Mouse (Mus musculus) liver, adult (tissue): Measurements from ENCODE around the gene Lrrc4c.

Experiments
- GATA4 ChIP-seq: IDR thresholded peaks from 2 replicates; pipeline ENCODE4 v1.6.1; 2014; ENCODE audit warnings: mild to moderate bottlenecking, low read length; ENCODE audit not compliant: insufficient replicate concordance

Lrrc4c gene

DNA sequence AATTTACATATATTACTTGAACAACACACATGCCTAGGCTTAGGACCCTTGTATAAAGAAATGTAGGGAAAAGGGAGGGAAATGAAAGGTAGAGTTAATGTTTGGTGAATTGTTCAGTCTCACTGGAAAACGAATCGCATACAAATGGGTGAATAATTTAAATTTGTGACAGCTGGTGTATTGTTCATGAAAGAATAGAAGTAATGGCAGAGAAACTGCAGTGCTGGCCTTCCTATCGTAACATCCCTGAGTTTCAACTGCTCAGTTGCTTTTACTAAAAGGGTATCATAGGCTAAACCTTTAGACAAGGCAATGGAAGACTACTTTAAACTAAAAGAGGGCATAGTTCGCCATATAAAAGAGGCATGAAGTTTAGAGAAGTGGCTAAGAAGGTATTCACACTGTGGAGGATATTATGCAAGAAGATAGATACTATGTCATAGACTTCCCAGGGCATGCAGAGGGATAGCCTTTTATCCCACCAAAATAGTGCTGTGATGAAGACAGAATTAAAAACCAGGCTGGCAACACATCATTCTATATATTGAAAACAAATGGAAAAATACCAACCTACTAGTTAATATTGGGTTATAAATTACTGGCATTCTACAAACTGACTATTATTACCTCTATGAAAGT lies 879.1 kb downstream of the Lrrc4c start:
- TF ChIP-seq GATA4: no peak

GRCm38 (mm10) chr2:97232966-97233365 lies 915.0 kb downstream of the Lrrc4c start:
- TF ChIP-seq GATA4: no peak

GRCm38 (mm10) chr2:97234074-97234473 lies 916.1 kb downstream of the Lrrc4c start:
- TF ChIP-seq GATA4: no peak

GRCm38 (mm10) chr2:97274651-97275050 lies 956.7 kb downstream of the Lrrc4c start:
- TF ChIP-seq GATA4: no peak

- no peak for TF ChIP-seq GATA4
Measured at GRCm38 (mm10) chr2:97284986-97285385, 967.0 kb downstream of the Lrrc4c start.

DNA sequence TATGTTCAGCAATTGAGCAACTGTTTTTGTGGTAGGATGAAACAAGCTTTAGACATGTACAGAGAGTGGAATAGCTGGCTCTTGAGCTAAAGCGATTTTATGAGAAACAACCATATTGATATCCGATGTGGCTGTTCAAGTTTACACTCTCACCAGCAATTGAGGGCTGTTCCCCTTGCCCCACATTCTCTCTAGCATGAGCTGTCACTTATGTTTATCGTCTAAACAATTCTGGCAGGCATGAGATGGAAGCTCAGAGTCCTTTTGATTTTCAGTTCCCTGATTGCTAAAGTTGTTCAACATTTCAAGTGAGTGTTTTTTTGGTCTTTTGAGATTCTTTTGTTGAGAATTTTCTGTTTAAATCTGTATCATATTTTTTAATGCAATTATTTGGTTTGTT lies 976.2 kb downstream of the Lrrc4c start:
- TF ChIP-seq GATA4: no peak

- no peak for TF ChIP-seq GATA4
Measured at GRCm38 (mm10) chr2:97299704-97300103, 981.7 kb downstream of the Lrrc4c start.

DNA sequence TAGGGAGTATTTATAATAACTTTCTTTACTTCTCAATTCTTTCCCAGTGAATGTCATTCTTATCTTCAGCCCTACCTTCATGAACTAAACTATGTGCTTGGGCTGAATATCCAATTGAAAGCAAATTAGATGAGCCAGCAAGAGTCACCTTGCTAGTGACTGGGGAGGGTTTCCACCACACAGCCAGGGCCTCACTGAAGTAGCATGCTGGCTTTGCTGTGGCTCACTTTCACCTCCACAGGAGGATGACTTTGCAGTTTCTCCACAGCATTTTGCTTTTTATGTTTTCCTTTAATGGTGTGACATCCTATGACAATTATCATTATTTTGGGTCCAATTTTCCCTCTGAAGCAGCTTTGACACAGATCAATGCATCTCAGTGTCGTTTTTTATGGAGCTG lies 1000.0 kb downstream of the Lrrc4c start:
- TF ChIP-seq GATA4: no peak

DNA sequence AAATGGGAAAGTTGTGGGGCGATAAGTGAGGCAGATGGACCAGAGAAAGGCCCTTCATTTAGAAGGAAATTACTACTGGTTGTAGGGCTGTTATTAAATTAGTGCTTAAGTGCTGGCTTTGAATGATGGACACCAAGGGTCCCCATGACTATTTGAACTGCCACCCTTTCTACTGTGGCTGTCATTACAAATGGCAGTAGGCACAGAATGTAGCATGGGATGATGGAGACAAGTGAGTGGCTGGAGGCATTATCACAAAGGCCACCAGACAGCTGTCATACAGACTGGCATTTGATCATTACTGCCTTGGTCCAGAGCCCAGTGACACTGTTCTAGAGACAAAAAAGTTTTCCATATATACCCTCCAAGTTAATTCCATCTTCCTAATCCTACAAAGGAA lies 1000.6 kb downstream of the Lrrc4c start:
- TF ChIP-seq GATA4: no peak

DNA sequence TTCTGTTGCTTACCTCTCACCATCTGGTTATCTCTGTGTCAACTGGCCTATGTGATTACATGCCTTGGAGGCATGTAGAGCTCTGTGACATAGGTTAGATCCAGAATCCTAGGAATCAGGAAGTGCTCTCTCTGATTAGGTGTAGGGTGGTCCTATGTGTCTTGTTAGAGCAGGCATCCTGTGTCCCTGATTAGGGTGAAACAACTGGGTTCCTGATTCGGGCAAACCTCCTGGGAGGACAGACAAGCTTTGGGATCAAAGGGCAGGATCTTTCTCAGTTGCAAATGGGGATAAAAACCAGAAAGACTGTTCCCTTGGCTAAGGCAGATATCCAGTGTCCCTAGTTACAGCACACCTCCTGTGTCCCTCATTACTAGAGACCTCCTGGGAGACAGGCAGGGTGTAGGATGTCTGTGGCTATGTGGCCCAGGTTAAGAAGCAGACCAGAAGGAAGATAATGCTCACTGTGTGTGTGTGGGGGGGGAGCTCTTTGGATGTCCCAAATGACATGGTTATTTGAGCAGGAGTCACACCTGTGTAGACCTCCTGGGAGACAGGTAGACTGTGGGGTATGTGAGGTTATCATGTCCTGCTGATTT lies 1014.2 kb downstream of the Lrrc4c start:
- no peak for TF ChIP-seq GATA4

DNA sequence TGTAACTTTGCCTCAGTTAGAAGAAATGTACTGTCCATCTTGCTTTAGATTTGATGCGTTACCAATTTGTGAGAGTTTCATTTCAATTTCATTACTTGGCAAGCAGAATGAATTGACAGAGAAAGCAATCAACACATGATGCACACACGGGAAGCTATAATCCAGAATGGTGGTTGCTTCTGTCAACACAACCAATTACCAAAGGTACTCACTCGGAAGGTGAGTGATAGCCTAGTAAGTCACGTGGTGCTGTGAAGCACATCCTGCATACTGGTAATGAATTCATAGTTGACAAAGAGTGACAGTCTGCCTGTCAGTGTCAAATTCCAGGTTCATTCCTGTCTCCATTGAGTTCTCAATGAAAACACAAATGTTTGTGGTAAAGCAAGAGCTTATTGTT lies 1021.7 kb downstream of the Lrrc4c start:
- TF ChIP-seq GATA4: no peak

DNA sequence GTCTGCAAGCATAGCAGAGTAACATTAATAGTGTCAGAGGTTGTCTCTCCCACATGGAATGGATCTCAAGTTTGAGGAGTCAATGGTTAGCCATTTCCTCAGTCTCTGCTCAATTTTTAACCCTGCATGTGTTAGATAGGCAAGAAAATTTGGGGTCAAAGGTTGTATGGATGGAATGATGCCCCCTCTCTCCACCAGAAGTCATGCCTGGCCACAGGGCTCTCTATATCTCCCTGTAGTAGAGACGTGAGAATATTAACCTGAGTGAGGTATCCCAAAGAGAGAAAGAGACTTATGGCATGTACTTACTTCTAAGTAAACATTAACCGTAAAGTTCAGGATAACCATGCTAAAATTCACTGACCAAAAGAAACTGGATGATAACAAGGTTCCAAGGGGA lies 1043.3 kb downstream of the Lrrc4c start:
- no peak for TF ChIP-seq GATA4

DNA sequence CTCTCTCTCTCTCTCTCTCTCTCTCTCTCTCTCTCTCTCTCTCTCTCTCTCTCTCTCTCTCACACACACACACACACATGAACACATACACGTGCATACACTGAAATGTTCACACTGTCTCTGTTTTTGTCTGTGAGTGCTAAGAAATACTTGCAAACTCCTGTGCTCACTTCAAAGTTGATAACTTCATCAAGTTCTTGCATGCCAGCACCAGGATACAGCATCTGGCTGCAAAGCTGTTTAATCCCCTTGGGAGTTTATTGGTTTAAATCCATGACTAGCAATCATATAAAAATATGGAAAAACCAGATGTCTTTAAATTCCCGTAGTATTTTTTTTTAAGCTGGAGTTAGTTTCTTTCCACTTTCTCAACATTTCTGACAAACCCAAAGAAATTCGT lies 1052.0 kb downstream of the Lrrc4c start:
- TF ChIP-seq GATA4: no peak

GRCm38 (mm10) chr2:97391437-97391836 lies 1073.5 kb downstream of the Lrrc4c start:
- no peak for TF ChIP-seq GATA4

DNA sequence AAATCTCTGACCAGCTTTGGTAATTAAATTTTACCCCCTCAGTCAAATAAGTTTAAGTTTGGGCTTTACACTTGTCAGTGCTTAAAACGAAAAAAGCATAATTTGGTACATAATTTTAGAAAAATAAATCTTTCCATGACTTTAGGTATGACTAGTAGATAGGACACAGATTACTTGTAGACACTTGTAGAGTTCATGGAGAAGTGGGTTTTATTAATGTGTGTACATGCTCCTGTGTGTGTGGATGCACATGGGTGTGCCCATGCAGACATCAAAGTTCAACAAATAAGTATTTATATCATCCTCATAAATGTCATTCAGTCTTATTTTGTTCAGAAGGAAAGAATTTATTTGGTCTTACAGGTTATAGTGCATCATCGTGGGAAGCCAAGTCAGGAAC lies 1073.9 kb downstream of the Lrrc4c start:
- no peak for TF ChIP-seq GATA4

GRCm38 (mm10) chr2:97413066-97413465 lies 1095.1 kb downstream of the Lrrc4c start:
- TF ChIP-seq GATA4: no peak
